ENCODE assay signal across 24 mouse cellular contexts in genomic region chr3:16003890-16004633, GRCm38 (mm10). TPM values are rescaled to one million over a fixed set of nuclear protein-coding genes. Genes with fewer than 3 reads are reported as not detected.
"Had no signal": no experiment of that assay in that cellular context is flagged by ENCODE, and none has a peak within 500 bp of the region (broad histone marks: within the 10 kb centered on the region; RNA-seq: fewer than 3 reads in every experiment).

No protein-coding gene starts in this region.

- DNase-seq: kidney, adult 18-20 months; kidney, postnatal 25 days; layer of hippocampus, postnatal 36 days; liver; liver, embryonic 13.5 days; lung, embryonic 14.5 days; lung, postnatal 10 days; lung, postnatal 4 days; thymus, adult 2 months; thymus, postnatal 14 days; thymus, postnatal 4 days had no signal

- H3K36me3 ChIP-seq: intestine, embryonic 15.5 days; limb, embryonic 10.5 days; limb, embryonic 13.5 days; liver, embryonic 13.5 days; midbrain, embryonic 12.5 days; midbrain, embryonic 15.5 days; neural tube, embryonic 13.5 days had no signal

- H3K4me2 ChIP-seq: intestine, embryonic 15.5 days; limb, embryonic 13.5 days; liver, embryonic 13.5 days; lung, embryonic 14.5 days; midbrain, embryonic 12.5 days; midbrain, embryonic 15.5 days; neural tube, embryonic 13.5 days had no signal

- H3K9ac ChIP-seq: intestine, embryonic 15.5 days; limb, embryonic 13.5 days; liver, embryonic 13.5 days; lung, embryonic 14.5 days; midbrain, embryonic 12.5 days; midbrain, embryonic 15.5 days; neural tube, embryonic 13.5 days had no signal

- ATAC-seq: intestine, embryonic 15.5 days; midbrain, embryonic 15.5 days had no signal

- H3K27me3 ChIP-seq: intestine, embryonic 15.5 days; limb, embryonic 13.5 days; liver, embryonic 13.5 days; midbrain, embryonic 12.5 days; midbrain, embryonic 15.5 days; neural tube, embryonic 13.5 days had no signal

- H3K9me3 ChIP-seq: intestine, embryonic 15.5 days; limb, embryonic 10.5 days; limb, embryonic 13.5 days; liver, embryonic 13.5 days; midbrain, embryonic 12.5 days; midbrain, embryonic 15.5 days; neural tube, embryonic 13.5 days had no signal

- H3K4me3 ChIP-seq: intestine, embryonic 15.5 days; left cerebral cortex, adult 2 months; limb, embryonic 10.5 days; limb, embryonic 13.5 days; liver, embryonic 13.5 days; midbrain, embryonic 12.5 days; midbrain, embryonic 15.5 days; myocyte; neural tube, embryonic 13.5 days had no signal

- H3K27ac ChIP-seq: intestine, embryonic 15.5 days; kidney, postnatal 0 days; left cerebral cortex, adult 2 months; limb, embryonic 10.5 days; limb, embryonic 13.5 days; liver, embryonic 13.5 days; midbrain, embryonic 12.5 days; midbrain, embryonic 15.5 days; neural tube, embryonic 13.5 days had no signal

- H3K4me1 ChIP-seq: intestine, embryonic 15.5 days; limb, embryonic 10.5 days; limb, embryonic 13.5 days; liver, embryonic 13.5 days; midbrain, embryonic 12.5 days; midbrain, embryonic 15.5 days; neural tube, embryonic 13.5 days had no signal

RNA-seq across cellular contexts. Expression of gene Gm5150, which starts 2.2 kb away (rescaled TPM):
- total RNA-seq: layer of hippocampus, adult 8-10 months; layer of hippocampus, postnatal 10 days; layer of hippocampus, postnatal 36 days; left cerebral cortex, adult 2 months; left cerebral cortex, postnatal 10 days had no signal
- polyA plus RNA-seq: limb, embryonic 10.5 days; limb, embryonic 13.5 days; lung, embryonic 14.5 days; midbrain, embryonic 12.5 days; midbrain, embryonic 15.5 days; myocyte; neural tube, embryonic 13.5 days; testis, adult 2 months had no signal
